Mouse (Mus musculus): ENCODE measurements around the gene Tln2. TPM values are rescaled to one million over a fixed set of nuclear protein-coding genes. Genes with fewer than 3 reads are reported as not detected.

Tln2 gene
- total and polyA plus RNA-seq, 2 experiments from 2014 or later = 59.3 to 71.1 TPM

- peak; percentile 75 for ATAC-seq
- no peak for TF ChIP-seq CTCF (IDR thresholded peaks at IDR 0.05; ENCODE audit: low read depth)
- no peak overlapping the region for H3K9ac ChIP-seq (replicated peaks; ENCODE audit: low read length)
- no peak overlapping the region for H3K4me2 ChIP-seq (ENCODE audit: low read depth, low read length)
- no peaks in the 10 kb centered on the region for H3K9me3 ChIP-seq (ENCODE audit: low read length)
- peak overlapping the region; percentile 16; the same call in 1 of the 2 replicates for H3K27ac ChIP-seq
- 32% methylated on average over 6 of the region's 6 CpGs for WGBS
- H3K4me3 ChIP-seq (ENCODE audit: low read length) = no peak overlapping the region
- DNase-seq (ENCODE audit: low spot score) = peak; percentile 67
- no peaks in the 10 kb centered on the region for H3K36me3 ChIP-seq (ENCODE audit: insufficient read depth, low read length)
- H3K4me1 ChIP-seq (ENCODE audit: insufficient read depth, low read length) = peaks cover 7% of the 10 kb centered on the region; the same call in 1 of the 2 replicates
- H3K27me3 ChIP-seq (ENCODE audit: insufficient read depth, low read length) = no peaks in the 10 kb centered on the region
Measured at GRCm38 (mm10) chr9:67418092-67418491, 141.4 kb downstream of the Tln2 start.

- Histone ChIP-seq H3K4me3 (ENCODE audit: low read length) (no peak overlapping the region), H3K27ac (peak overlapping the region; percentile 3; the same call in 1 of the 2 replicates), H3K27me3 (ENCODE audit: insufficient read depth, low read length) (no peaks in the 10 kb centered on the region), H3K9ac (replicated peaks; ENCODE audit: low read length) (no peak overlapping the region), H3K4me1 (ENCODE audit: insufficient read depth, low read length) (no peaks in the 10 kb centered on the region), H3K9me3 (ENCODE audit: low read length) (no peaks in the 10 kb centered on the region), H3K4me2 (ENCODE audit: low read depth, low read length) (no peak overlapping the region), H3K36me3 (ENCODE audit: insufficient read depth, low read length) (no peaks in the 10 kb centered on the region)
- no peak for TF ChIP-seq CTCF (IDR thresholded peaks at IDR 0.05; ENCODE audit: low read depth)
- ATAC-seq (0 out of 2 replicates have a peak, but pooled peaks have one; percentile 56), DNase-seq (ENCODE audit: low spot score) (peak; percentile 12)
- 70% methylated on average over 2 of the region's 2 CpGs for WGBS
Measured at GRCm38 (mm10) chr9:67410667-67411066, 148.8 kb downstream of the Tln2 start.

- H3K4me1 ChIP-seq (ENCODE audit: insufficient read depth, low read length) = no peaks in the 10 kb centered on the region
- no peaks in the 10 kb centered on the region for H3K27me3 ChIP-seq (ENCODE audit: insufficient read depth, low read length)
- no peak overlapping the region for H3K9ac ChIP-seq (replicated peaks; ENCODE audit: low read length)
- H3K36me3 ChIP-seq (ENCODE audit: insufficient read depth, low read length) = no peaks in the 10 kb centered on the region
- H3K9me3 ChIP-seq (ENCODE audit: low read length) = no peaks in the 10 kb centered on the region
- TF ChIP-seq CTCF (IDR thresholded peaks at IDR 0.05; ENCODE audit: low read depth) = no peak
- WGBS = 83% methylated on average over 7 of the region's 7 CpGs
- ATAC-seq (no peak), DNase-seq (ENCODE audit: low spot score) (no peak)
- H3K4me3 ChIP-seq (ENCODE audit: low read length) = no peak overlapping the region
- H3K27ac ChIP-seq = no peak overlapping the region
- no peak overlapping the region for H3K4me2 ChIP-seq (ENCODE audit: low read depth, low read length)
Measured at GRCm38 (mm10) chr9:67404736-67405135, 154.8 kb downstream of the Tln2 start.

- DNase-seq (ENCODE audit: low spot score) (no peak), ATAC-seq (no peak)
- 85% methylated on average over 6 of the region's 6 CpGs for WGBS
- H3K9ac ChIP-seq (replicated peaks; ENCODE audit: low read length) = no peak overlapping the region
- no peaks in the 10 kb centered on the region for H3K27me3 ChIP-seq (ENCODE audit: insufficient read depth, low read length)
- H3K36me3 ChIP-seq (ENCODE audit: insufficient read depth, low read length) = no peaks in the 10 kb centered on the region
- no peaks in the 10 kb centered on the region for H3K4me1 ChIP-seq (ENCODE audit: insufficient read depth, low read length)
- no peak overlapping the region for H3K27ac ChIP-seq
- H3K4me3 ChIP-seq (ENCODE audit: low read length) = no peak overlapping the region
- H3K4me2 ChIP-seq (ENCODE audit: low read depth, low read length) = no peak overlapping the region
- TF ChIP-seq CTCF (IDR thresholded peaks at IDR 0.05; ENCODE audit: low read depth) = no peak
- no peaks in the 10 kb centered on the region for H3K9me3 ChIP-seq (ENCODE audit: low read length)
Measured at GRCm38 (mm10) chr9:67399563-67399962, 159.9 kb downstream of the Tln2 start.

GRCm38 (mm10) chr9:67397756-67398155 lies 161.7 kb downstream of the Tln2 start:
- Histone ChIP-seq H3K4me1 (ENCODE audit: insufficient read depth, low read length) (no peaks in the 10 kb centered on the region), H3K4me2 (ENCODE audit: low read depth, low read length) (no peak overlapping the region), H3K27me3 (ENCODE audit: insufficient read depth, low read length) (no peaks in the 10 kb centered on the region), H3K9ac (replicated peaks; ENCODE audit: low read length) (no peak overlapping the region), H3K36me3 (ENCODE audit: insufficient read depth, low read length) (no peaks in the 10 kb centered on the region), H3K9me3 (ENCODE audit: low read length) (no peaks in the 10 kb centered on the region), H3K27ac (no peak overlapping the region), H3K4me3 (ENCODE audit: low read length) (no peak overlapping the region)
- 90% methylated on average over 3 of the region's 3 CpGs for WGBS
- DNase-seq (ENCODE audit: low spot score) (no peak), ATAC-seq (no peak)
- TF ChIP-seq CTCF (IDR thresholded peaks at IDR 0.05; ENCODE audit: low read depth) = no peak

GRCm38 (mm10) chr9:67396446-67396845 lies 163.1 kb downstream of the Tln2 start:
- no peak for TF ChIP-seq CTCF (IDR thresholded peaks at IDR 0.05; ENCODE audit: low read depth)
- ATAC-seq = no peak
- 91% methylated on average over 3 of the region's 3 CpGs for WGBS
- DNase-seq (ENCODE audit: low spot score) = no peak
- no peak overlapping the region for H3K4me3 ChIP-seq (ENCODE audit: low read length)
- no peaks in the 10 kb centered on the region for H3K4me1 ChIP-seq (ENCODE audit: insufficient read depth, low read length)
- no peaks in the 10 kb centered on the region for H3K9me3 ChIP-seq (ENCODE audit: low read length)
- no peak overlapping the region for H3K9ac ChIP-seq (replicated peaks; ENCODE audit: low read length)
- H3K36me3 ChIP-seq (ENCODE audit: insufficient read depth, low read length) = no peaks in the 10 kb centered on the region
- no peaks in the 10 kb centered on the region for H3K27me3 ChIP-seq (ENCODE audit: insufficient read depth, low read length)
- H3K27ac ChIP-seq = no peak overlapping the region
- no peak overlapping the region for H3K4me2 ChIP-seq (ENCODE audit: low read depth, low read length)

- Histone ChIP-seq H3K4me2 (ENCODE audit: low read depth, low read length) (no peak overlapping the region), H3K4me1 (ENCODE audit: insufficient read depth, low read length) (0 out of 2 replicates have a peak, but pooled peaks cover 4% of the 10 kb centered on the region), H3K9me3 (ENCODE audit: low read length) (no peaks in the 10 kb centered on the region), H3K9ac (replicated peaks; ENCODE audit: low read length) (no peak overlapping the region), H3K4me3 (ENCODE audit: low read length) (no peak overlapping the region), H3K27ac (no peak overlapping the region), H3K27me3 (ENCODE audit: insufficient read depth, low read length) (no peaks in the 10 kb centered on the region), H3K36me3 (ENCODE audit: insufficient read depth, low read length) (no peaks in the 10 kb centered on the region)
- ATAC-seq (peak; percentile 47; the same call in 1 of the 2 replicates), DNase-seq (ENCODE audit: low spot score) (peak; percentile 13)
- WGBS = 66% methylated on average over 9 of the region's 9 CpGs
- TF ChIP-seq CTCF (IDR thresholded peaks at IDR 0.05; ENCODE audit: low read depth) = no peak
Measured at GRCm38 (mm10) chr9:67384028-67384590, 175.4 kb downstream of the Tln2 start.

Measured in hindbrain, postnatal 0 days (tissue).